Comparison of ENCODE assay signal across 25 mouse cellular contexts in genomic region chr1:33483746-33484145, GRCm38 (mm10).
DNase-seq lines count a peak whose midpoint lies in the region; ATAC-seq and TF ChIP-seq lines count a peak whose summit lies in the region.
"Had no signal": no experiment of that assay in that cellular context is flagged by ENCODE, and none has a peak within 500 bp of the region (broad histone marks: within the 10 kb centered on the region; RNA-seq: fewer than 3 reads in every experiment).

No protein-coding gene starts in this region.

- no peak overlapping the region for H3K4me2 ChIP-seq in lung, postnatal 0 days (replicated peaks; ENCODE audit: low read depth, low read length)
- H3K4me2 ChIP-seq: embryonic facial prominence, embryonic 12.5 days; forebrain, embryonic 13.5 days; forebrain, embryonic 15.5 days had no signal

- DNase-seq in lung, postnatal 0 days (ENCODE audit: low spot score) = peak; percentile 22
- no peak for DNase-seq in lung, postnatal 4 days
- DNase-seq in embryonic facial prominence, embryonic 10.5 days (ENCODE audit: low spot score) = no peak
- DNase-seq in spleen, postnatal 14 days (ENCODE audit: low spot score in 2 of 2) = no peak
- DNase-seq in layer of hippocampus, adult 9-11 months = no peak
- DNase-seq: adrenal gland, adult 8-10 months; adrenal gland, postnatal 14 days; adrenal gland, postnatal 36 days; B cell, adult 2 months; cerebellum, adult 11-12 months; cerebellum, adult 2 months; cerebellum, adult 9-10 months; cerebellum, postnatal 10 days; cerebellum, postnatal 25 days; embryo, embryonic 11 days; forebrain, postnatal 0 days had no signal

- WGBS in lung, postnatal 0 days = 31% methylated on average over 3 of the region's 3 CpGs
- WGBS in embryonic facial prominence, embryonic 10.5 days = 75% methylated on average over 3 of the region's 3 CpGs

- no peak overlapping the region for H3K4me3 ChIP-seq in lung, postnatal 0 days (ENCODE audit: low read depth, low read length)
- no peak overlapping the region for H3K4me3 ChIP-seq in embryonic facial prominence, embryonic 10.5 days
- H3K4me3 ChIP-seq: embryonic facial prominence, embryonic 12.5 days; forebrain, embryonic 13.5 days; forebrain, embryonic 15.5 days had no signal

- H3K9ac ChIP-seq in lung, postnatal 0 days (replicated peaks; ENCODE audit: low read depth) = no peak overlapping the region
- H3K9ac ChIP-seq: embryonic facial prominence, embryonic 12.5 days; forebrain, embryonic 13.5 days; forebrain, embryonic 15.5 days; forebrain, postnatal 0 days had no signal

- no peak for ATAC-seq in lung, postnatal 0 days
- ATAC-seq in common myeloid progenitor, adult 5-6 weeks (replicated peaks; ENCODE audit: low read depth, poor library complexity, severe bottlenecking) = peak; percentile 69
- ATAC-seq in megakaryocyte progenitor cell, adult 5-6 weeks (replicated peaks; ENCODE audit: poor library complexity) = peak; percentile 64
- ATAC-seq: activated CD4-positive, CD25-positive, alpha-beta regulatory T cell, adult 4 months; CD4-positive, CD25-positive, alpha-beta regulatory T cell, adult 4 months; forebrain, embryonic 13.5 days; forebrain, embryonic 15.5 days; forebrain, postnatal 0 days; Patski had no signal

- H3K36me3 ChIP-seq in lung, postnatal 0 days (ENCODE audit: insufficient read depth, low read length) = no peaks in the 10 kb centered on the region
- H3K36me3 ChIP-seq in embryonic facial prominence, embryonic 10.5 days (replicated peaks) = 0 out of 2 replicates have a peak, but pooled peaks cover 6% of the 10 kb centered on the region
- H3K36me3 ChIP-seq: embryonic facial prominence, embryonic 12.5 days; forebrain, embryonic 15.5 days had no signal

- H3K27me3 ChIP-seq in lung, postnatal 0 days (replicated peaks; ENCODE audit: insufficient read depth, low read length) = no peaks in the 10 kb centered on the region
- H3K27me3 ChIP-seq in embryonic facial prominence, embryonic 10.5 days (replicated peaks; ENCODE audit: low read depth, poor library complexity, severe bottlenecking) = no peaks in the 10 kb centered on the region
- H3K27me3 ChIP-seq: CH12.LX; embryonic facial prominence, embryonic 12.5 days; forebrain, embryonic 13.5 days; forebrain, embryonic 15.5 days; Patski had no signal

- H3K4me1 ChIP-seq in lung, postnatal 0 days (ENCODE audit: insufficient read depth, low read depth, low read length) = no peaks in the 10 kb centered on the region
- no peaks in the 10 kb centered on the region for H3K4me1 ChIP-seq in embryonic facial prominence, embryonic 10.5 days
- H3K4me1 ChIP-seq: embryonic facial prominence, embryonic 12.5 days; forebrain, embryonic 13.5 days had no signal

- H3K9me3 ChIP-seq in lung, postnatal 0 days (ENCODE audit: low read length) = no peaks in the 10 kb centered on the region
- no peaks in the 10 kb centered on the region for H3K9me3 ChIP-seq in embryonic facial prominence, embryonic 10.5 days
- H3K9me3 ChIP-seq: embryonic facial prominence, embryonic 12.5 days; forebrain, embryonic 13.5 days; forebrain, embryonic 15.5 days had no signal

- no peak for TF ChIP-seq CTCF in lung, postnatal 0 days (IDR thresholded peaks at IDR 0.05)

- TF ChIP-seq EP300 in lung, postnatal 0 days (IDR thresholded peaks at IDR 0.05) = no peak

- no peak overlapping the region for H3K27ac ChIP-seq in lung, postnatal 0 days (ENCODE audit: low read length)
- no peak overlapping the region for H3K27ac ChIP-seq in embryonic facial prominence, embryonic 10.5 days (replicated peaks)
- H3K27ac ChIP-seq: embryonic facial prominence, embryonic 12.5 days; forebrain, embryonic 13.5 days; forebrain, embryonic 15.5 days had no signal
